Mouse (Mus musculus) midbrain, embryonic 11.5 days (tissue): ENCODE data around the gene Trappc4. TPM values are rescaled to one million over a fixed set of nuclear protein-coding genes. Genes with fewer than 3 reads are reported as not detected.
"Not testable (repeated sequence)": the region's sequence is repeated elsewhere in the genome, so short reads cannot be mapped to it uniquely, and the experiment has no call there.

Experiments
- ATAC-seq: fragments of 200-750 bp; cut with Nextera tagmentation; 2 replicates; pipeline ENCODE4 v1.8.0; 2017; ENCODE audit warnings: moderate TSS enrichment, moderate library complexity; ENCODE audit not compliant: low FRiP score
- DNase-seq: peaks from one replicate; pipeline ENCODE4 v3.0.0; 2015; ENCODE audit warnings: low spot score; ENCODE audit errors: missing footprints
- H3K27ac ChIP-seq: fragments of 300-500 bp; sonication (generic); 2 replicates; pipeline ENCODE4 v1.5.1; 2014; ENCODE audit warnings: low read depth, low read length
- H3K27me3 ChIP-seq: fragments of 300-500 bp; sonication (generic); 2 replicates; pipeline ENCODE4 v1.6.1; 2014; ENCODE audit warnings: mild to moderate bottlenecking, low read length, moderate library complexity, mixed read lengths; ENCODE audit not compliant: control insufficient read depth, insufficient read depth
- H3K36me3 ChIP-seq: fragments of 300-500 bp; sonication (generic); 2 replicates; pipeline ENCODE4 v1.6.1; 2014; ENCODE audit warnings: mild to moderate bottlenecking, low read length, moderate library complexity, mixed read lengths; ENCODE audit not compliant: control insufficient read depth, insufficient read depth
- H3K4me1 ChIP-seq: fragments of 300-500 bp; sonication (generic); 2 replicates; pipeline ENCODE4 v1.6.1; 2014; ENCODE audit warnings: low read length; ENCODE audit not compliant: control insufficient read depth, insufficient read depth
- H3K4me2 ChIP-seq: fragments of 300-500 bp; sonication (generic); 2 replicates; pipeline ENCODE4 v1.6.1; 2014; ENCODE audit warnings: mild to moderate bottlenecking, moderate library complexity
- H3K4me3 ChIP-seq: fragments of 300-500 bp; sonication (generic); 2 replicates; pipeline ENCODE4 v1.5.1; 2014; ENCODE audit warnings: low read depth, low read length
- H3K9ac ChIP-seq: fragments of 300-500 bp; sonication (generic); 2 replicates; pipeline ENCODE4 v1.6.1; 2014; ENCODE audit warnings: low read length
- H3K9me3 ChIP-seq: fragments of 300-500 bp; sonication (generic); 2 replicates; pipeline ENCODE4 v1.6.1; 2016; ENCODE audit warnings: low read length; ENCODE audit not compliant: control insufficient read depth
- WGBS: fragments of 180-500 bp; shearing (Covaris S2); extraction: QIAGEN DNeasy Blood & Tissue Kit; methylation state at CpG from one replicate; pipeline ENCODE4 v1.1.7; 2014; 5-methylcytosine and 5-hydroxymethylcytosine counted together
- polyA plus RNA-seq: library from polyadenylated mRNA; unstranded; fragments of >200 nt; fragmentation: Nextera tagmentation; extraction: Ambion mirVana; gene quantifications from 2 replicates; pipeline ENCODE4 v1.2.1, GENCODE M21; 2014

Trappc4 gene
- polyA plus RNA-seq, 1 experiment from 2014 or later: 225 TPM

DNA sequence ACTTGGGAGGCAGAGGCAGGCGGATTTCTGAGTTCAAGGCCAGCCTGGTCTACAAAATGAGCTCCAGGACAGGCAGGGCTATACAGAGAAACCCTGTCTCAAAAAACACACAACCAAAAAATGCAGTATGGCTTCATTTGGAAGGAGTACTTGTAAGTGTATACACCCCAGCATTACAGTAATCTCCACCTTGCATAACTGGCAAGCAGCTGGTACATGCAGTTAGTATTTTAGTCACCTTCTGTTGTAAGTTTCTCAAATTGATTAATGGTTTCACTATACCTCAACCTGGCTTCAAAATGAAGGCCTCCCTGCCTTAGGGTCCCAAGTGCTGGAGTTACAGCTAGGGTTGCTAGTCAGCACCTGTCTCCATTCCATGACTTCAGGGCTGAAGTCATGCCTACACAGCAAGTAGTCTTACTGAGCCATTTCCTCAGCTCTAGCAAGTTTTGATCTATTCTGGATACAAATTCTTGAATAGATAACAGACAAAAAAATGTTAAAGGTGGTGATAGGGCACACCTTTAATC, 4.3 kb upstream of the Trappc4 start:
- WGBS: 91% methylated on average over 1 of the region's 1 CpGs
- Histone ChIP-seq H3K36me3 (peaks cover 21% of the 10 kb centered on the region), H3K9me3 (no peaks in the 10 kb centered on the region), H3K27ac (no peak overlapping the region), H3K27me3 (no peaks in the 10 kb centered on the region), H3K4me3 (no peak overlapping the region), H3K4me2 (no peak overlapping the region), H3K9ac (no peak overlapping the region), H3K4me1 (0 out of 2 replicates have a peak, but pooled peaks cover 2% of the 10 kb centered on the region)
- ATAC-seq (no peak), DNase-seq (peak; percentile 78)

DNA sequence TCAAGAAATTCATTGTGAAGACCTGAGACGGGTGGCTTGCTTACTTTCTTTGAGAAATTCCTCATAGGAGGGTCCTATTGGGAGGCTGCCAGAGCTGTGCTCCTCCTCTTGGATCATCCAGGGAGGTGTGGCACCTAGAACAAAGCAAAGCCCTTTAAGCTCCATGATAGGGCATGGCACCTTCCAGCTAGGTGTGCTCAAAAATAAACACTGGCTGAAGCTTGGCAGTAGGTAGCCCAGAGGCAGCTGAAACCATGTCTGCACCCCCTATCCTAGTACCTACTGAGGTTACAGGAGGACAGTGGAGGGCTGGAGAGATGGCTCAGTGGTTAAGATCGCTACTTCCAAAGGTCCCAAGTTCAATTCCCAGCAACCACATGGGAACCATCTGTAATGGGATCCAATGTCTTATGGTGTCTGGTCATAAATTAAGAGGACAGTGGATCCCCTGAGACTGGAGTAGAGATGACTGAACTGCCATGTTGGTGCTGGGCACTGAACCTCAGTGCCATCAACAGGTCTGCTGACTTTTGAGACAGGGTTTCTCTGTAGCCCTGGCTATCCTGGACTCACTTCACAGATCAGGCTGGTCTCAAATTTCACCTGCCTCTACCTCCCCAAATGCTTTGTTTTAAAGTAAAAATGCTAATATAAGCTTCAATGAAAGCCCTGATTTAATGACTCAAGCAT, 3.4 kb upstream of the Trappc4 start:
- DNase-seq (peak; percentile 85), ATAC-seq (no peak)
- no peak overlapping the region for H3K27ac ChIP-seq
- no peaks in the 10 kb centered on the region for H3K9me3 ChIP-seq
- H3K36me3 ChIP-seq: peaks cover 21% of the 10 kb centered on the region
- no peak overlapping the region for H3K4me3 ChIP-seq
- no peak overlapping the region for H3K4me2 ChIP-seq
- no peak overlapping the region for H3K9ac ChIP-seq
- peaks cover 5% of the 10 kb centered on the region; the same call in 1 of the 2 replicates for H3K4me1 ChIP-seq
- H3K27me3 ChIP-seq: no peaks in the 10 kb centered on the region
- WGBS: 91% methylated on average over 2 of the region's 2 CpGs

DNA sequence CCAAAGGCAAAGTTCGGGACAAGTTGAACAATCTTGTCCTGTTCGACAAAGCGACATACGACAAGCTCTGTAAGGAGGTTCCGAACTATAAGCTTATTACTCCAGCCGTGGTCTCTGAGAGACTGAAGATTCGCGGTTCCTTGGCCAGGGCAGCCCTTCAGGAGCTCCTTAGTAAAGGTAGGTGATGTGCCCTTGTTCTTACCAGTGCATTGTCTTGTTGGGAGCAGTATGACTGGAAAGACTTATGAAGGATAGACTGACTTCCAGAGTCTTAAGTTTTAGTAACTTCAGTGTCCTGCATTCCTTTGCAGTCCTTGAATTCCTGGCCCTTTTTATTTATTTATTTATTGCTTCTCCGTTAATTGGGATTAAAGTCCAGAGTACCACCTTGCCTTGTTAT, 1.3 kb upstream of the Trappc4 start:
- Histone ChIP-seq H3K36me3 (peaks cover 25% of the 10 kb centered on the region), H3K4me3 (peak overlapping the region; percentile 83), H3K4me2 (peak overlapping the region; percentile 52)
- H3K9me3 ChIP-seq, H3K4me1 ChIP-seq, H3K27ac ChIP-seq, H3K9ac ChIP-seq, H3K27me3 ChIP-seq, ATAC-seq: not testable (repeated sequence)
- 80% methylated on average over 9 of the region's 9 CpGs for WGBS
- peak; percentile 8 for DNase-seq

DNA sequence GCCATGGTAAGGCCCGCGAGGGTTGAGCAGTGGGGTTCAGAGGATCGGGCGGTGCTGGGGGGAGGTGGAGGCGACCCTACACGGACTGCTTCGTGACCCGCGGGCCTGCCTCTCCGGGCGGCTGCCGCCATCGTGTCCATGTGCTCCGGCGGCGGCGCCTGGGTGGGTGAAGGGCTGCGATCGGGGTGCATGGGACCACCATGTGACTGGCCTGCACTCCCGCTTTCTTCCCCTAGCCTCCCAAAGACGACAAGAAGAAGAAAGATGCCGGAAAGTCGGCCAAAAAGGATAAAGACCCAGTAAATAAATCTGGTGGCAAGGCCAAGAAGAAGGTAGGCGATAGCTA, 325 bp upstream of the Trappc4 start:
- WGBS: 1% methylated on average over 24 of the region's 24 CpGs
- DNase-seq (no peak), ATAC-seq (no peak)
- peak overlapping the region; percentile 88 for H3K9ac ChIP-seq
- peaks cover 22% of the 10 kb centered on the region for H3K36me3 ChIP-seq
- H3K4me1 ChIP-seq: peaks cover 7% of the 10 kb centered on the region
- H3K4me3 ChIP-seq: peak overlapping the region; percentile 83
- peak overlapping the region; percentile 80; the same call in 1 of the 2 replicates for H3K27ac ChIP-seq
- no peaks in the 10 kb centered on the region for H3K9me3 ChIP-seq
- H3K4me2 ChIP-seq: peak overlapping the region; percentile 52
- H3K27me3 ChIP-seq: no peaks in the 10 kb centered on the region

DNA sequence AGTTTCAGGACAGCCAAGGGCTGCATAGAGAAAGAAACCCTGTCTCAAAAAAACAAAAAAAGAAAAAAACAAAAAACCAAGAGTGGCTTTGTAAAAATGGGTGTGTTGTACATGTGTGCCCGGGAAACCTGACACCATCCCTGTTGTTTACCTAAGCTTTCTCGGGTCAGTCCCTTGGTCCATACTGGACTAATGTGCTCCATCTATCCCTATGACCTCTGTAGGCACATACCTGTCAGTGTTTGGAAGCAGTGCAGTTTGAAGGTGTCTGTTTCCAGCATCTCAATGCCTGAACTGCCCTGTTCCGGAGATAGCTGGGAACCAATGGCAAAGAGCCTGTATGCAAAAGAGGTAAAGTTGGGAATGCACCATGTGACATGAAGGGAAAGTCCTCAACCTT, 2.4 kb downstream of the Trappc4 start:
- ATAC-seq: no peak
- WGBS: 86% methylated on average over 3 of the region's 3 CpGs
- Histone ChIP-seq H3K4me1 (peaks cover 7% of the 10 kb centered on the region), H3K4me3 (no peak overlapping the region), H3K4me2 (no peak overlapping the region), H3K36me3 (peaks cover 18% of the 10 kb centered on the region), H3K9me3 (no peaks in the 10 kb centered on the region), H3K27me3 (no peaks in the 10 kb centered on the region), H3K27ac (no peak overlapping the region), H3K9ac (no peak overlapping the region)
- DNase-seq: no peak

DNA sequence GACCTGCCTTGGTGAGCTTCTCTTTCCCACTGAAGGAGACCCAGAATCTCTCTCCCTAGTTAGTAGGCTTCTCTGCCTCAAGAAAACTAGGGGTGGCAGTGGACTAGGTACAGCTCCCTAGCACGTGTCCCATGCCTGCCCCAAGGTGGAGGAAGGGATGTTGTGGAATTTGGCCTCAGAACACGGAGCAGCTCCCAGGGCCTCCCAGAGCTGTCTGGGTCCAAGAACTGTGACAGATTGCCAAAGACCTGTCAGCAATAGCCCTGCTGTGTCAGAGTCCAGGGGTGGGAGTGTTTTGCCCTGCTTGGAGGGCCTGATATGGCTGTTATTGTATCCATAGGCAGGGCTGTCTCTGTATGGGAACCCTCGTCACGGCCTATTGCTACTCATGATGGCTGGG, 6.3 kb downstream of the Trappc4 start:
- Histone ChIP-seq H3K27ac (no peak overlapping the region), H3K9me3 (no peaks in the 10 kb centered on the region), H3K36me3 (peaks cover 11% of the 10 kb centered on the region), H3K9ac (no peak overlapping the region), H3K27me3 (no peaks in the 10 kb centered on the region), H3K4me3 (no peak overlapping the region), H3K4me1 (peaks cover 11% of the 10 kb centered on the region), H3K4me2 (no peak overlapping the region)
- ATAC-seq (no peak), DNase-seq (no peak)
- WGBS: 89% methylated on average over 4 of the region's 4 CpGs

DNA sequence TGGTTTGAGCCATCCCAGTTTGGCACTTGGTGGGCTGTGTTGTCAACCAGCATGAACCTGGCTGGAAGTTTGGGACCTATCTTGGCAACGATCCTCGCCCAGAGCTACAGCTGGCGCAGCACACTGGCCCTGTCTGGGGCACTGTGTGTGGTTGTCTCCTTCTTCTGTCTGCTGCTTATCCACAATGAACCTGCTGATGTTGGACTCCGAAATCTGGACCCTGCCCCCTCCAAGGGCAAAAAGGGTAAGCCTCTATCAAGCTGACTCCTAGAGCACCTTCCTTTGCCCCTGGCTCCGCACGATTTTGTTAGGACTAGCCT, 7.6 kb downstream of the Trappc4 start:
- DNase-seq (no peak), ATAC-seq (no peak)
- H3K27ac ChIP-seq: no peak overlapping the region
- H3K4me1 ChIP-seq: peaks cover 7% of the 10 kb centered on the region; the same call in 1 of the 2 replicates
- H3K36me3 ChIP-seq: peaks cover 7% of the 10 kb centered on the region
- H3K9ac ChIP-seq: no peak overlapping the region
- WGBS: 92% methylated on average over 6 of the region's 6 CpGs
- H3K27me3 ChIP-seq: no peaks in the 10 kb centered on the region
- H3K4me3 ChIP-seq: no peak overlapping the region
- H3K9me3 ChIP-seq: no peaks in the 10 kb centered on the region
- no peak overlapping the region for H3K4me2 ChIP-seq

DNA sequence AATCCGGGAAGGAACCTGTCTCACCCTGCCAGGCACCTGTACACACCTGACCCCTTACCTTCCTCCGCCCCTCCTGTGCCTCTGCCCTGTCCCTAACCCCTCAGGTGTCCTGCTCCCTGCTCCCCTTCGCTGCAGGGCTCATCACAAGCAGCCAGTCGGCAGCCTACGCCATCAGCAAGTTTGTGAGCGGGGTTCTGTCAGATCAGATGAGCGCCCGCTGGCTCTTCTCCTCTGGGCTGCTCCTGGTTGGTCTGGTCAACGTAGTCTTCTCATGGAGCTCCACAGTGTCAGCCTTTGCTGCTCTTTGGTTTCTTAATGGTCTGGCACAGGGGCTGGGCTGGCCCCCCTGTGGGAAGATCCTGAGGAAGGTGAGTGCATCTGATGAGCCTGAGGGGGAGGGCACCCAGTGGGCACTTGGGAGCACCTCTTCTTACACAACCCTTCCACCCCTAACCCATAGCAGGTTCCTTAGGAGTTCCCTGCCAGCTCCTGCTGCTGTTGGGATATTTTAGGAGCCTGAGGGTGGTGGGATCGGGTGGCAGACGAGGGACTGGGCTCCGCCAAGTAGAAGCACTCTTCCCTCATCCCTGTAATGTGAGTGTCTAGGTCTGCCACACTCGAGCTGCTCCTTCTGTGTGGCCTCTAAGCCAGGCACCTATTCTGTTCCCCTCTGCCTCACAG, 8.1 kb downstream of the Trappc4 start:
- DNase-seq: no peak
- Histone ChIP-seq H3K4me1 (peaks cover 7% of the 10 kb centered on the region; the same call in 1 of the 2 replicates), H3K4me2 (no peak overlapping the region), H3K4me3 (no peak overlapping the region), H3K9me3 (no peaks in the 10 kb centered on the region), H3K9ac (no peak overlapping the region), H3K27ac (no peak overlapping the region), H3K36me3 (peaks cover 7% of the 10 kb centered on the region), H3K27me3 (no peaks in the 10 kb centered on the region)
- 85% methylated on average over 13 of the region's 13 CpGs for WGBS
- ATAC-seq: no peak

DNA sequence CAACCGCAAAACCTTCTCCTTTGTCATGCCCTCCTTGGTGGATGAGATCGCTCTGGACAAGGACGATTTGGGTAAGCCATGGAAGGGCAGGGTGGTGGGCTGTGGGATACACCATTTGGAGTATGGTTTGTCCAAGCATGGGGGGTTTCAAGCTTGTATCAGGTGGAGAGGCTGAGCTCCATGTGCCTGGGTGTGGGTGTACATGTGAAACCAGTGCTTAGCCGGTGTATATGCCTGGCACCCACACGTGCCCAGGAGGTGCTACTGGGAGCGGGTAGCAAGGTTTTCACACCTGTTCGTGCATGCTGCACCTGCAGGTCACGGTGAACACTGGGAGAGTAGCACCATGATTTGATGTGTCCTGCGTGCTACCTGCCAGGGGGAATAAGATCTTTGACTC, 8.8 kb downstream of the Trappc4 start:
- no peak overlapping the region for H3K27ac ChIP-seq
- no peaks in the 10 kb centered on the region for H3K27me3 ChIP-seq
- no peaks in the 10 kb centered on the region for H3K9me3 ChIP-seq
- H3K4me3 ChIP-seq: no peak overlapping the region
- H3K36me3 ChIP-seq: peaks cover 7% of the 10 kb centered on the region
- DNase-seq (no peak), ATAC-seq (no peak)
- H3K9ac ChIP-seq: no peak overlapping the region
- peaks cover 7% of the 10 kb centered on the region; the same call in 1 of the 2 replicates for H3K4me1 ChIP-seq
- no peak overlapping the region; the same call in 1 of the 2 replicates for H3K4me2 ChIP-seq
- WGBS: 83% methylated on average over 9 of the region's 9 CpGs
